Mouse (Mus musculus): ENCODE results near the gene Lamb1. TPM values are rescaled to one million over a fixed set of nuclear protein-coding genes. Genes with fewer than 3 reads are reported as not detected.

The Lamb1 gene
- 27.9 and 31.0 TPM in 2 replicates for polyA plus RNA-seq (2015; fragmentation: Nextera tagmentation; extraction: Ambion mirVana)

DNA sequence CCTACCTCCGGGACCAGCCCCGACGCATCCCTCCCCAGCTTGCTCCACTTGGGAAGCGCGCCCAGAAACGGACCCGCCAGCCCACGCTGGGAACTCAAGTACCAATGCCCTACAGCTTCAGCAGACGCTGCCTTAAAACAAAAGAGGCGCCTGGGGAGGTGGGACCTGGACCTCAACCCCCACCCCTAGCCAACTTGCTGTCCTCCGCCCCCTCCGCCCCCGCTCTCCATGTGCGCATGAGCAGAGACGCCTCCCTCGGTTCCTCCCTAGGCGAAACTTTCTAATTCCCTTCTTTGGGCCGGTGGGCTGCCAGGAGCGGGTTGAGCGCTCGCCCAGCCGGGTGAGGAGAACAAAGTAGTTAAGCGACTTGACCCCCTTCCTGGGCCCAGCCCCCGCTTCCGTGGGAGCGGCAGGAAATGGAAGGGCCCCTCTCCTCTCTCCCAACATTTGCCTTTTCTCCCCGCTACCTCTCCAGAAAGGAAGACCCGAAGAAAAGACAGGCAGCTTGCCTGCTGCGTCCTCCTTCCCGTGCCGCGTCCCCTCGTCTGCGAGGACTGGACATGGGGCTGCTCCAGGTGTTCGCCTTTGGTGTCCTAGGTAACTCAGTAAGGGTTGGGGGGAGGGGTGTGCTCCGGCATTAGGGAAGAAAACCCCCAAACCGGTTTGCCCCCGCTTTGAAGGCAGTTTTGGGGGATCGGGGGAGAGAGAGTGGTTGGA is at the start of gene Lamb1:
Lamb1 (plus strand) TSS at position 230 of the 717 bp plus-strand sequence.
- H3K4me3 ChIP-seq = peak within 1 kb of the TSS; percentile 48
- no peaks in the 10 kb centered on the region for H3K9me3 ChIP-seq
- H3K36me3 ChIP-seq = no peaks in the 10 kb centered on the region
- H3K9ac ChIP-seq = peak within 1 kb of the TSS; percentile 74
- peak within 1 kb of the TSS; percentile 18; the same call in 1 of the 2 replicates for H3K27ac ChIP-seq (replicated peaks)
- peaks cover 31% of the 10 kb centered on the region for H3K4me1 ChIP-seq (replicated peaks)
- H3K27me3 ChIP-seq = peaks cover 62% of the 10 kb centered on the region
- under 1% methylated on average over 39 of the region's 39 CpGs for WGBS
- H3K4me2 ChIP-seq = peak within 1 kb of the TSS; percentile 81
- peak; percentile 40; the same call in 1 of the 2 replicates for ATAC-seq (ENCODE audit: low read depth)

DNA sequence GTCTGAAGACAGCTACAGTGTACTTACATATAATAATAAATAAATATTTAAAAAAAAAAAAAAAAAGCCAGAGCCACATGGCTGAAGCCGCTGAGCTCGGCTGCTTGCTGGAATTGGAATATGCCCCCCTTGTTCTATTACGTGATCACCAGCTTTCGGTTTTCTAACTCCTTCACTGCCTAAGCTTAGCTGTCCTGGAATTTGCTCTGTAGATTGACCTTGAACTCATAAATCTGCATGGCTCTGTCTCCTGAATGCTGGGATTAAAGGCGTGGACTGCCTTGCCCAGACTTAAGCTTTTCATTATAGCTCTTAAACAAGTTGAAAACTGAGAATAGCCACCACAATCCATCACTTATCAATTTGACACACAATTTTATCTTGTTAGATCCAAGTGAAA is 47.8 kb upstream of the Lamb1 start:
- H3K27ac ChIP-seq (replicated peaks) = no peak overlapping the region
- 71% methylated on average over 5 of the region's 5 CpGs for WGBS
- no peak for ATAC-seq (ENCODE audit: low read depth)
- no peak overlapping the region for H3K4me3 ChIP-seq
- H3K9me3 ChIP-seq = no peaks in the 10 kb centered on the region
- no peaks in the 10 kb centered on the region for H3K27me3 ChIP-seq
- H3K4me2 ChIP-seq = no peak overlapping the region
- H3K36me3 ChIP-seq = no peaks in the 10 kb centered on the region
- peaks cover 15% of the 10 kb centered on the region for H3K4me1 ChIP-seq (replicated peaks)
- no peak overlapping the region for H3K9ac ChIP-seq

DNA sequence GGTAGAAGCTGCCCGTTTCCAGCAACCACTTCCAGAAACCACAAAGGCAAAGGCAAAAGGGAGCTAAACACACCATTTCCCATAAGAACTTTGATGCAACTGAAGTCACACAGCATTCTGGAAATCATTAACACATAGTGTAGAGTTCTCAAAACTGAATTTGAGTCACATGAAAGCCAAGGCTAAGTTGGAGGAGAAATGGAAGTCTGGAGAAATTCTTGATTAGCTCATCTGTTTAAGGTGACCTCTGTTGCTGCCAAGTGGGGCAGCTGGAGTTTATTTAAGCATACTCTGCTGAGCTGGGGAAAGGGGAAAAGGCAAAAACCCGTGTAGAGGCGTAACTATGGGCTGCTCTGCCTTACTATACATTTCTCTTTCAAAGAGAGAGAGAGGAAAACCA is 46.3 kb upstream of the Lamb1 start:
- Histone ChIP-seq H3K27ac (replicated peaks) (no peak overlapping the region), H3K27me3 (no peaks in the 10 kb centered on the region), H3K4me2 (no peak overlapping the region), H3K36me3 (no peaks in the 10 kb centered on the region), H3K4me3 (no peak overlapping the region), H3K9me3 (no peaks in the 10 kb centered on the region), H3K4me1 (replicated peaks) (peaks cover 6% of the 10 kb centered on the region; the same call in 1 of the 2 replicates), H3K9ac (no peak overlapping the region)
- 78% methylated on average over 3 of the region's 3 CpGs for WGBS
- ATAC-seq (ENCODE audit: low read depth) = no peak

DNA sequence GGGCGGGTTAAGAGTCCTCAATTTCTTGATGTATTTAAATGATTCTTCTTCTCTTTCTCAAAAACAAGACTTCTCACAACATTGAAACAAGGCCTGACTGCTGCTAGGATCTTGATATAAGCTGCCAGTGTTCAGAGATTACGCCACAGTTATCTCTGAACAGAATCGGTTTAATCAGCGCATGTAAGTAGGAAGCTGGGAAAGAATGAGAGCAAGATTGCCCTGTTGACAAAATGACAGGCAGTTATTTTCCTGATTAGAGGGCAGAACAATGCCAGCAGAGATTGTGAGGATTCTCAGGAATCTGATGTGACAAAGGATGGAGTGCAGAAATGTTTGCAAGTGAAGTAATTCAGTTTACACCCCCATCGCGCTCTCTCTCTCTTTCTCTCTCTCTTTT is 43.5 kb upstream of the Lamb1 start:
- Histone ChIP-seq H3K36me3 (no peaks in the 10 kb centered on the region), H3K4me1 (replicated peaks) (no peaks in the 10 kb centered on the region), H3K27ac (replicated peaks) (no peak overlapping the region), H3K9ac (no peak overlapping the region), H3K9me3 (no peaks in the 10 kb centered on the region), H3K4me2 (no peak overlapping the region), H3K27me3 (no peaks in the 10 kb centered on the region), H3K4me3 (no peak overlapping the region)
- WGBS = 89% methylated on average over 6 of the region's 6 CpGs
- no peak for ATAC-seq (ENCODE audit: low read depth)

DNA sequence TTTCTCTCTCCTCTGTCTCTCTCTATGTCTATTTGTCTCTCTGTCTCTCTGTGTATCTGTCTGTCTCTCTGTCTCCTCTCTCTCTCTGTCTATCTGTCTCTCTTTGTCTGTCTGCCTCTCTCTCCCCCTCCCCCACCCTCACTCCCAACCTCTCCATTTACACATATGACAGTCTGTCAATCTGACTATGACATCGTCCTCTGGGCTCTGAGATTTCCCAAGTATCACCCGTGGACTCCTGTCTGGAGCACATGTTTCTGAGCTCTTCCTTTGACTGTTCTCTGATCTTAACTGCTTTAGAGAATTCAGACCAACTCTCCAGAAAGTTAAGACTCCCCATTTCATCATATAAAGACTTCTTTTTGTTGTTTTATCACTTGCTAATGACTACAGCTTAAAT is 42.8 kb upstream of the Lamb1 start:
- no peak overlapping the region for H3K4me3 ChIP-seq
- no peaks in the 10 kb centered on the region for H3K36me3 ChIP-seq
- H3K27me3 ChIP-seq = no peaks in the 10 kb centered on the region
- no peak overlapping the region for H3K9ac ChIP-seq
- no peaks in the 10 kb centered on the region for H3K4me1 ChIP-seq (replicated peaks)
- H3K27ac ChIP-seq (replicated peaks) = no peak overlapping the region
- H3K9me3 ChIP-seq = no peaks in the 10 kb centered on the region
- ATAC-seq (ENCODE audit: low read depth) = no peak
- 33% methylated on average over 2 of the region's 2 CpGs for WGBS
- no peak overlapping the region for H3K4me2 ChIP-seq

DNA sequence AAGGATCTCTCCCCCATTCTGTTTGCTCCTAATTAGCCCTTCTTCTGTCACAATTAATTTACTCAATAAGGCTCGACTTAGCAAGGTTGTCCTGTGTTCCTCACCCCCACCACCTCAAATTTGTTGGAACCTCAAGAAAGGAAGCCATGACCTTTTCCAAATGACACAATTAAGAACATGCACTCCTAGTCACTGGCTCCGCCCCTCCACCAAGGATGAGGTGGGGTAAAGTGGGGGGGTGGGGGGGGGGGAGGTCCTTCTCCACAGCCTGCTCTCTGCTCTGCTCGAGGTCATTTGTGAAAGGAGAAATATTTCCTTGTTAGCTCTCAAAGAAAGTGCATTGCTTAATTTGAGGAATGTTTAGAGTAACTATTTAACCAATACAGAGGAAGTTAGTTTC is 42.3 kb upstream of the Lamb1 start:
- H3K9me3 ChIP-seq = no peaks in the 10 kb centered on the region
- H3K27me3 ChIP-seq = no peaks in the 10 kb centered on the region
- H3K4me2 ChIP-seq = no peak overlapping the region
- ATAC-seq (ENCODE audit: low read depth) = no peak
- H3K36me3 ChIP-seq = no peaks in the 10 kb centered on the region
- H3K9ac ChIP-seq = no peak overlapping the region
- H3K4me3 ChIP-seq = no peak overlapping the region
- no peak overlapping the region for H3K27ac ChIP-seq (replicated peaks)
- 20% methylated on average over 3 of the region's 3 CpGs for WGBS
- H3K4me1 ChIP-seq (replicated peaks) = no peaks in the 10 kb centered on the region

DNA sequence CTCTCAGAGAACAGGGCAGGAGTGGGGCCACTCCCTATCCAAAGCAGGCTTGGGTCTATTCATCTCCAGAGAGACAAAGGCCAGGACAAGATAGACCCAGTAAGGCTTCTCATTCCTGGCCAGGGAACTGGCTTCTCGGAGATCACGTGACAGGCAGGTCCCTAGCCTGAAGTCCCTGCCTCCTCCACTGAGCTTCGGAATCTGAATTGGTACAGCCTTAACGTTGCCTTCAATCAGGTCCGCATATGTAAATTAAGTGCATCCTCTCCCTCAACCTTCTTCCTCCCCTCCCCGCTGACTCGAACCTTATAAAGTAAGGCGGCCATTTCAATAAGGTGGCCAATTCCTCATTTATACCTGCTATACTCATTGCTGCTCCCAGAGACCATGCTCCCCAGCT is 39.6 kb upstream of the Lamb1 start:
- no peak overlapping the region for H3K4me3 ChIP-seq
- peak overlapping the region; percentile 9; the same call in 1 of the 2 replicates for H3K4me2 ChIP-seq
- no peaks in the 10 kb centered on the region for H3K4me1 ChIP-seq (replicated peaks)
- H3K9me3 ChIP-seq = no peaks in the 10 kb centered on the region
- H3K27me3 ChIP-seq = no peaks in the 10 kb centered on the region
- WGBS = 35% methylated on average over 8 of the region's 8 CpGs
- ATAC-seq (ENCODE audit: low read depth) = no peak
- H3K9ac ChIP-seq = no peak overlapping the region
- H3K36me3 ChIP-seq = no peaks in the 10 kb centered on the region
- H3K27ac ChIP-seq (replicated peaks) = no peak overlapping the region

DNA sequence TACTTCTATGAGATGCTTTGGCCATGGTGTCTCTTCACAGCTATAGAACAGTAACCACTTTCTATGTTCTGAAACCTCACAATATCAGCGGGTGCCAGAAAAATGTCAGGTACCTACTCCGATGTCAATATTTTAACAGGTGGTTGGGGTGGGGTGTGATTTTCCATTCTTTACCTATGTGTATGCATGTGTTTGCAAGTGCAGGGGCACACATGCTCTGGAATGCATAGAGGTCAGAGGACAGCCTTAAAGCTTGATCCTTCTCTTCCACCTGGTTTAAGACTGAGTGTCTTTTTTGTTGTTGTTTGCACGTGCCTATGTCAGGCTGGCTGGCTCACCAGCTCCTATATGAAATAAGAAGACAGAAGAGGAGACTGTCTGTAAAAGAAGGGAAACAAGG is 37.9 kb upstream of the Lamb1 start:
- Histone ChIP-seq H3K4me3 (no peak overlapping the region), H3K9ac (no peak overlapping the region), H3K9me3 (no peaks in the 10 kb centered on the region), H3K4me1 (replicated peaks) (no peaks in the 10 kb centered on the region), H3K36me3 (no peaks in the 10 kb centered on the region), H3K4me2 (no peak overlapping the region), H3K27ac (replicated peaks) (no peak overlapping the region), H3K27me3 (no peaks in the 10 kb centered on the region)
- ATAC-seq (ENCODE audit: low read depth) = no peak
- 84% methylated on average over 3 of the region's 3 CpGs for WGBS

DNA sequence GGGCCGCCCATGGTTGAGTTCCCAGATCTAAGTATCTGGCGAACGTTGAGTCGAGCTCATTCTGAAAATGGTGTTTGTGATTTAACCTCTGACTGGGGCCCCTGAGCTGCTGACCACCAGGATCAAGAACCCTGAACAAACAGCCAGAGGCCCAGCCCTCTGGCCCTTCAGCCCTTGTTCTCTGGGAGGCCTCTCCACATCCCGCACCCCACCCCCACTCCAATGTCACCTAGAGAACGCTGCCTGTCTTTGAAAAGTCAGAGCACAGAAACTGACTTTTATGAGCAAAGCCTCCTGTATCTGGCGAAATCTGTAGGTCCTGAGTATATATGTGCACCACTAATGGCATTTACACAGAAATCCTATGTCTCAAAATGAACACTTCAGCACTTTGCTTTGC is 36.2 kb upstream of the Lamb1 start:
- Histone ChIP-seq H3K27me3 (no peaks in the 10 kb centered on the region), H3K4me2 (no peak overlapping the region), H3K9me3 (no peaks in the 10 kb centered on the region), H3K9ac (no peak overlapping the region), H3K4me3 (no peak overlapping the region), H3K36me3 (no peaks in the 10 kb centered on the region), H3K27ac (replicated peaks) (no peak overlapping the region), H3K4me1 (replicated peaks) (no peaks in the 10 kb centered on the region)
- ATAC-seq (ENCODE audit: low read depth) = no peak
- 70% methylated on average over 7 of the region's 7 CpGs for WGBS

DNA sequence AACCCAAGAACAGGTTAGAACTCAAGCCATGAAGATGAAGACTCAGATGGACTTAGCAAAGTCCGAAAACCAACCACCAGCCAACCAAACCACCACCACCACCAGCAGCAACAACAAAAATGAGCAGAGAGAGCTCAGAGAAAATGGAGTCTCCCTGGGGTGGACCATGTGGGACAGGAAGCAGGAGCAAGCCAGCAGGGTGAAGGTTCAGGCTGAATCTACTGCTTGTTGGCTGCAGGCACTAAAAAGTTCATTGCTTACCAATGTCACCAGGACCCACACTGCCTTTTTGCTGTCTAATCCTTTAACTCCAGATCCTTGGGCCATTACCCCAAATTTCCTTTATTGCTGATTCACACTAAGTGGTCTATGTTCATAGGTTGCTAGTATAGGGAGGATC is 32.4 kb upstream of the Lamb1 start:
- Histone ChIP-seq H3K4me3 (no peak overlapping the region), H3K27ac (replicated peaks) (no peak overlapping the region), H3K36me3 (no peaks in the 10 kb centered on the region), H3K4me1 (replicated peaks) (peaks cover 8% of the 10 kb centered on the region), H3K9me3 (no peaks in the 10 kb centered on the region), H3K4me2 (no peak overlapping the region), H3K9ac (no peak overlapping the region), H3K27me3 (no peaks in the 10 kb centered on the region)
- ATAC-seq (ENCODE audit: low read depth) = no peak
- 95% methylated on average over 1 of the region's 1 CpGs for WGBS

DNA sequence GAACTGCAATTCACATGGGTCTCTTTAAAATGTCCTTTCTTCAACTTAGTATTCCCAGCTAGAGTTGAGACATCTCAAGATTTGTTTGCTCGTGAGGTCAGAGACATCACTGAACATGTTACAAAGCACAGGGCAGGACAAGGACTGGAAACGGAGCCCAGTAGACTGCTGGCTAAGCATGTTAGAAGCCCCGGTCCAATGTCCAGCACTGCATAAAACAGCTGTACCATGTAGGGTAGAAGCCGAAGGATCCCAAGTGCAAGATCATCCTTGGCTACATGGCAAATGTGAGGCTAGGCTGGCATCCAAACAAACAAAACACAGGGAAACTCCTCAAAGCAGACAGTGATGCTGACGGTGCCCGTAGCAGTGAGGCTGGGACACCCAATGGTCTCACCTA is 30.0 kb upstream of the Lamb1 start:
- Histone ChIP-seq H3K4me3 (no peak overlapping the region), H3K27ac (replicated peaks) (no peak overlapping the region), H3K9ac (no peak overlapping the region), H3K27me3 (no peaks in the 10 kb centered on the region), H3K4me1 (replicated peaks) (peaks cover 8% of the 10 kb centered on the region), H3K9me3 (no peaks in the 10 kb centered on the region), H3K4me2 (no peak overlapping the region), H3K36me3 (no peaks in the 10 kb centered on the region)
- WGBS = 91% methylated on average over 6 of the region's 6 CpGs
- ATAC-seq (ENCODE audit: low read depth) = no peak

DNA sequence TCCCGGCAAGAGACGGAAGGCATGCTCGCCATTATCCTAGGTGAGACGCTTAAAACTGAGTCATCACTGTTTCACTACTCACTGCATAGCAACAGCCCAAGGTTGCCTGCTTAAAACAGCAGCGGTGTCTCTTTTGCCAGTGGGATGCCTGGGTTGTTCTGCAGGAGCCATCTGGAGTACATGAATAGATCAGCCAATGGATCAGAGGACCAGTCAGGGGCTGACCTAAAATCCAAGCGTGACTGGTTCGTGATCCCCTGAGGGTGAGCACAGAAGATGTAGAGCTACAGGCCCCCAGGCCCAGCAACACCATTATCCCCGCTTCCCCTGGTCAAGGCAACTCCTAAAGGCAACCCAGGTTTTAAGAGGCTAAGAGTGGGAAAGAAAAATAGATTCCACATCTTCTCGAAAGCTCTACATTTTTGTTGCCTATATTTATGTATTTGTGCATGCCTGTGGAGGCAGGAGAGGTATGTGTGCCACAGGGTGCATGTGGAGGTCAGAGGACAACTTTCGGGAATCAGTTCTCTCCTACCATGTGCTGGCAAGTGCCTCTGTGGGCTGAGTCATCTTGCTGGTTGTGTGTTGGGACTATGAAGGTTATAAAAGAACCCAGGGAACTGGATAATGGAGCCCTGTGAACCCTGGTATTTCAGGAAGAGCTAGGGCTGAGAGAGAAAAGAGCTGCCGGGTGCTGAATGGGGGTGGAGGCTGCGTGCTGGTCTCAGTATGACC is 28.0 kb upstream of the Lamb1 start:
- H3K4me3 ChIP-seq = no peak overlapping the region
- H3K4me1 ChIP-seq (replicated peaks) = peaks cover 8% of the 10 kb centered on the region
- no peaks in the 10 kb centered on the region for H3K27me3 ChIP-seq
- no peak for ATAC-seq (ENCODE audit: low read depth)
- 56% methylated on average over 12 of the region's 12 CpGs for WGBS
- no peak overlapping the region for H3K9ac ChIP-seq
- no peaks in the 10 kb centered on the region for H3K36me3 ChIP-seq
- H3K27ac ChIP-seq (replicated peaks) = no peak overlapping the region
- no peak overlapping the region for H3K4me2 ChIP-seq
- H3K9me3 ChIP-seq = no peaks in the 10 kb centered on the region

Measured in neural tube, embryonic 13.5 days (tissue).